Mouse (Mus musculus): ENCODE data around the gene Esr1.
"Not testable (repeated sequence)": the region's sequence is repeated elsewhere in the genome, so short reads cannot be mapped to it uniquely, and the experiment has no call there.

Gene Esr1

DNA sequence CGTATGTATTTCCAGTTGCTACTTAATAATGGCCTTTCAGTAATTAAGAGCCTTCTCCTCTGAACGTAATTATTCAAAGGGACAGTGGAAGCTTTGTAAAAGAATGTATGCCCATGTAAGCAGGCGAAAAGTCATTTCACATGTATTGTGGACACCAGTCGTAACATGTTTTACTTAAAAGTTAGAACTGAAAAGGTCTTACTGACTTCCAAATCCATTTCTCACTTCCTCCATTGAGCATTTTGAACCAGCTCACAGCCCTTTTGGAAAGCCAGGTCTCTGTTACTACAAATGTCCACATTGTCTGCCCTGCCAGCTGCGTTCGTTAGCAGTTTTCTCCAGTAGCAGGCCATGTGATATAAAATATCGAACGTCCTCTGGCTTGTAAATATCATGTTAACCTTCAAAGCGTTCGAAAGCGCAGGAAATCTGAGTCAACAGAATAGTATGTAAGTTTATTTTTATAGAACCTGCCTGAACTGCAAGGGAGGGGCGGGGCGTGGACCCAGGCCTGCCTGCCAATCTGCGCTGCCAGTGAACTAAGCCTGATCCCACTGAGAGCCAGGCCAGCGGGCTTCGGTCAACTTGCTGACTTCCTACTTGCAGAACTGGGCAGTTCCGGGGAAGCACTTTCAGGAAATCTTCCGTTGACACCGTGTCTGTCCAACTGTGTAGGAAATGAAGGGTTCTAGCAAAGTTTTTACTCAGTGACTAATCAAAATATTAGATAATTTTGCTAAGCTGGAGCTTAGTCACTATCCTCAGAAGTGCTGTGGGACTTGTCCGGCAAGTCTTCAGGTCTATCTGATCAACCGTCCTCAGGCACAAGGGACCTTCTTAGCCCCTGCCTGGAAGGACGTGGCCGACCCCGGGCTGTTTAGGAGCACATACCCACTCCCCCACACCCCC is 9.5 kb downstream of the Esr1 start:
- in situ Hi-C loops (cut with MboI, MseI) = no loop called here

DNA sequence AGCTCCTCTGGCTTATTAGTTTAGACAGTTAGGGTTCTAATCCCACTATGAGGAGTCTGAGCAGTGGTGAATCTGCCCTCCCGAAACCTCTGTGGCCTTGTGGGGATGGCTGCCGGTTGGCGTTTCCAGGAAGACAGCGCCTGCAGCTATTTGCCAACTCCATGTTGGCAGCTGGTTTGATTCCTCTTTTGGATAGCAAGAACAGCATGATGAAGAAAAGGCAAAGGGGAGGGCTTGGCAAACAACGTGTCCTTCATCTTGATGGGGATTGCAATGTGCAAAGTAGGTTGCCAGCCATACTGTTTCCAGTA is 10.1 kb downstream of the Esr1 start:
- in situ Hi-C loops (cut with MboI, MseI) = no loop called here

DNA sequence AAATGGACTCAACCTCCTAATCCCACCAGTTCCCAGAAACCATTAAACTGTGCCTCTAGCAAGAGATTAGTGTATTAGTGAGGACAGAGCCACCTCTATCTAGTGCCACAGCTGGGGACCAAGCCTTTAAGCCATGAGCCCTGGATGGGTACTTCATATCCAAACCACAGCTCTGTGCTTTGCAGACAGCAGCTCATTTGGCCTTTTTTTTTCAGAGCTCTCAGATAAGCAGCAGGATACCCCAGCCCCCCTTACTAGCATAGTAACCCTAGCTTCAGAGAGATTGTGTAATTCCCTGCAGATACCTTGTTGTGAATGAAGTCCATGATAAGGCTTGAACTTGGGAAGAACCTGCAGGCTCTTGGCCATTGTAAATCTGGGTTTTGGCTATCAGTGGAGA is 11.9 kb downstream of the Esr1 start:
- in situ Hi-C loops (cut with MboI, MseI) = no loop called here

DNA sequence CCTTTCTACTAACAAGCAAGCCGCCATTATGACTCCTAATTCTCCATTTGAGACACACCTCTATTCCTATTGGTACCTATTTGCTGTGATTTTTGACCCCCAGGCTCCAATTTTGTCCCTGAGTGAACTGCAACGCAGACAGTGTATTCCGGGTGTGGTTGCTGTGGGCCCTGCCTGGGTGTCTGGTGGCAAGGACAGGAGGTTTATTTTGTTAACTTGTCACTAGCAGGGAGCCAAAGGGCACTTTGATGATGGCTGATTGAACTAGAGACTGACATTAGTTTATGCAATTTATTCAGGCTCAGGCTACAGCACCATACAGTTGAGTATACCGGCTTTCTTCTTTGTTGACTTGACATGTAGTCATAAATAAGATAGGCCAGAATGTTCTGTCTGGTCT is 13.2 kb downstream of the Esr1 start:
- in situ Hi-C loops (cut with MboI, MseI) = no loop called here

DNA sequence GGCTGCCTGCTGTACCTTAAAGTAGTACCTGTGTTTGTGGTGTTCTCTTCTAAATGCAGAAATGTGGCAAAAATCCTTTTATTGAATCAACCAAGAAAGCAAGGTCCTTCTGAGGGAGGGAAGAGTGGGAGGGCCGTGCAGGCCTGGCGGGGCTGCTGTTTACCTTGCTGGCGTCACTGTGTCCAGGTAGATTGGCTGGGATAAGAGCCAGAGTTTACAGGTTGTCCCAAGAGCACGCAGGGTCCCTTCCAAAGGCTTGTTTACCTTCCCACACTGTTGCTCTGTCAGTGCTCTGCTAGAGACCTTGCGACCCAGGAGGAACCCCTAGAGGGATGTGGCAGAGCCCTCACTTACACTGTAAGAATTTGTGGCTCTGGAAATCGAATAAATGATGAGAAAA is 13.9 kb downstream of the Esr1 start:
- in situ Hi-C loops (cut with MboI, MseI) = no loop called here

DNA sequence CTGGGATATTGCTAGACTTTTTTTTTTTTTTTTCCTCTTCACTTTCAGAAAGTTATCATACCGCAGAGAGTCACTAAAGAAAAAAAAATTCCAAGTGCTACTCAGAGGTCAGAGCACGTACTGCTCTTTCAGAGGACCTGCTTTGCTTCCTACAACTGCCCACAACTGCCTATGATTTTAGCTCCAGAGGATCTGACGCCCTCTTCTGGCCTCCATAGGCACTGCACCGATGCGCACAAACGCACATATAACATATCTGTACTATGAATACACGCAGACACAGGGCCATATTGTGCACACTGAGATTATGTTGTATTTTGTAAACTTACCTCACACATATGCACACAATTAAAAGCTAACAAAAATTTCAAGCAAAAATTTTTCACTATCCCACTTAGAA is 15.0 kb downstream of the Esr1 start:
- in situ Hi-C loops (cut with MboI, MseI) = no loop called here

DNA sequence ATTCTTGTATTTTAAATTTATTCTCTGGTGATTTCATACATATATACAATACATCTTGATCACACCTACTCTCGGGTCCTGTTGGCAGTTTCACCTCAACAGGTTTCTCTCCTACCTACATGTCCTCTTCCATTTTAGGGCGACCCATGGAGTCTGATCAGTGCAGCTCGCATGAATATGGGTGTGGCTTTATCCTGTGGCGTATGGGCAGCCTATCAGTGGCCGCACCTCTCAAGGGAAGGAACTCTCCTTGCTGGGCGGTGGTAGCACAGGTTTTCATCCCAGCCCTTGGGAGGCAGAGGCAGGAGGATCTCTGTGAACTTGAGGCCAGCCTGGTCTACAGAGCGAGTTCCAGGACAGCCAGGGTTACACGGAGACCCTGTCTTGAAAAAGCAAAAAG is 15.6 kb downstream of the Esr1 start:
- in situ Hi-C loops (cut with MboI, MseI) = no loop called here

DNA sequence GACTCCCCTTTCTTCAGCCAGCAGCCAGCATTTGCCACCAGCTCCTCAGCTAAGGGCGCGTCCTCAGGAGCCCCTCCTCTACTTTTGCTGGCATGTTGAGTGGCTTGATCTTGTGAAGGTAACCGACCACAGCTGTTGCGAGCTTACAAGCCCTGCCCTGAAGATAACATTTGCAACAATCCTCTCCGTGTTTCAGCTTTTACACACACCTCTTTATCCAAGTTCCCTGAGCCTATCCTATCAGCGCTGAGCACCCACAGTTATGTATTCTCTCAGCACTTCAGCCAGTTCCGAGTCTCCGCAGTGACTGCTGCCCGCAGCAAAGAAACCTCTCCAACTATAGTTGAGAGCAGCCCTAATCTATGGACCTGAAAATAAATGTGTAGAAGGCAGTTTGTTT is 16.0 kb downstream of the Esr1 start:
- in situ Hi-C loops (cut with MboI, MseI) = no loop called here

DNA sequence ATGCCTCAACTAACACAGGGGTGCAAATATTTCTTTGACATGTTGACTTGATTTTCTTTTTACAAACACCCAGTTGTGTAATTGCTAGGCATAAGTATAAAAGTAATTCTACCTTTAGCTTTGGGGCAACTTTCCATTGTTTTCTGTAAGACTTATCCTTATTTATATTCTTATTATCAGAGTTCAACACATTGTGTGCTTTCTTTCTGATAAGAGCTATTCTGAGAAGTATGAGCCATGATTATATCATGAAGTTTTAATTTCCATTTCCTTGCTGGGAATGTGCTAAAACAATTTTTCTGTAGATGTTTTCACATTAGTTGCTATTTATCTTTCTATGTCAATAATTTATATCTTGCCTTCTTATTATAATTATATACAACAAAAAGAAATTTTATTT is 17.9 kb downstream of the Esr1 start:
- in situ Hi-C loops (cut with MboI, MseI) = no loop called here

DNA sequence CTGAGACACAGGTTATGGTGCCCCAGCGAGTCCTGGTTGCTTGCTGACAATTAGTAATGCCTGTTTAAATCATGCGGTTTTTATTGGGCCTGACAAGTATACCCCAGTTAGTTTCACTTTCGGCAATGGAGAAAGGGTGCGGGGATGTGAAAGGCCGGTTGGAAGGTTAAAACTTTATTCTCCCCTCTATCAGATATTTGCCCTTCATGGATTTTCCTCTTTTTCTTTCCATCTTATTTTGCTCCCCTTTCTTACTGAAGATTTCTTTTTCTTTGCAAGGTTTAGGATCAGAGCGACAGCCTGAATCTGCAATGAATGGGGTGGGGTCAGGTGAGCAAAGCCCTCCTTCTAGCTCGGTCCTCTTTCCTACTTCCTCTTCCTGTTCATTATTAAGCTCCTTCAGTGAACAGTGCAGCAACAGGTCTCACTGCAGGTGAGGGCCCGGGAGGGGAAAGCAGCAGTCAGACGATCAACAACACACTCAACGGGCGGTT is 20.9 kb downstream of the Esr1 start:
- in situ Hi-C loops (cut with MboI, MseI) = no loop called here

DNA sequence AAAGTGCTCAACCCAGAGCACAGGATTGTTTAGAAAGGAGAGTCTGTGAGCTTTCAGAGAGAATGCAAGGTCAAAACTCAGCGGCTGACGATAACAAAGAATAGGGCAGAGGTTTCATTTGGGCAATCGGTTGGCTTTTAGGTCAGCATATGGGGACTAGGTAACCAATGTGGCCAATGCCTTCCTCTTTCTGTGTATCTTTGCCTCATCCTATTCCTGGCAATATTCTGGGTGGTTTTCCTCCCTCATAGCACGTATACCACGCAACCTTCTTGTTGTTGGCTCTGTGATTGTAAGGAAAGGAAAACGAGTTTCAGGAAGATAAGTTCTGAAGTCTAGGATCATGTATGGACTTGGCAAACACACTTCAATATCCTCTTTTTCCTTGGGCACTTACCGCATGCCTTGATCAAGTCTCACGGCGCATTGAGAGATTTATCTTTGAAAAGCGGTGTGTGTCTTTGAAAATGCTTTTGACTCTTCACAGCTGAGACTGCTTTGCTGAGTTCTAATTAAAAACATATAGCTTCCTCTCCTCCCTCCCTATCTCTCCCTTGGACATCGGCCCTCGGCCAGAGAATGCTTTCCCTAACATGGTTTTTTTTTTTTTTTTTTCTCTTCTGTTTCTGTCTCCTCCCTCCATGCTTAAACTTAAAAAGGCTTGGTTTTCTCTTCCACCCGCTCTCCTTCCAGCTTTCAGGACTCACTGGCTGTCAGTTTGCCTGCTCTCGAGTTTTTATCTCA is 22.1 kb downstream of the Esr1 start:
- in situ Hi-C loops (cut with MboI, MseI) = no loop called here

DNA sequence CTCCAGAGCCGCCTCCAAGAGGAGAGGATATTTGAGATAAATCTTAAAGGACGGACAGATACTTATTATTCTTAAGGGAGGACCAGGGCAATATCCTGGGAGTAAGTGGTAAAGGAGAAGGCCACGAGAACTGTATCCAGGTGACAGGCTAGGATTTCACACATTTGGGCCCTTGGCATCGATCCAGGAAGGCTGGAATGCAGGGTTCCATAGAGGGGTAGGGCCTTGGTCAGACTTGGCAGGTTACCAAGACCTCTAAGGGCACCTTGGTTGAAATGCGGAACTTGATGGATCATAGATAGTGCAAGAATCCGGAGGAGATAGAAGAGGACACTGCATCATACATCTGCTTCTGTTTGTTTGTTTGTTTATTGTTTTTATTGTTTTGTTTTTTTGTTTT is 24.3 kb downstream of the Esr1 start:
- in situ Hi-C loops (cut with MboI, MseI) = no loop called here

DNA sequence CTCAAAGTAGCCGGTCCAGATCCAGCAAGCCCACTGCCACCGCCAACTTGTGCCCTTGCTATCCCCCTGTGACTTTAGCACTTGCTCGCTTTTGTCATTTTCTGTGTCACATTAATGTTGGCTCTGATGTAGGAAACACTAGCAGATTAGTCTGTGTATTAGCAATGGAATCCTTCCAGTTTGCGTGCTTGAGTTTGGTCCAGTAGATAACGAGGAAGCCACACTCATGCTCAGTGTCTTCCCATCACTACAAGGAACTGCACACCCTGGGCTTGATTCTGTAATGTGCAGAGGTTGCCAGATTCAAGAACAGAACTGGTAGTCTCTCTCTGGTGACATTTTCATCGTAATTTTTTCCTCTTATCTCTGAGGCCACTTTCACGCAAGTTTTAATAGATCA is 34.7 kb downstream of the Esr1 start:
- in situ Hi-C loops (cut with MboI, MseI) = no loop called here

DNA sequence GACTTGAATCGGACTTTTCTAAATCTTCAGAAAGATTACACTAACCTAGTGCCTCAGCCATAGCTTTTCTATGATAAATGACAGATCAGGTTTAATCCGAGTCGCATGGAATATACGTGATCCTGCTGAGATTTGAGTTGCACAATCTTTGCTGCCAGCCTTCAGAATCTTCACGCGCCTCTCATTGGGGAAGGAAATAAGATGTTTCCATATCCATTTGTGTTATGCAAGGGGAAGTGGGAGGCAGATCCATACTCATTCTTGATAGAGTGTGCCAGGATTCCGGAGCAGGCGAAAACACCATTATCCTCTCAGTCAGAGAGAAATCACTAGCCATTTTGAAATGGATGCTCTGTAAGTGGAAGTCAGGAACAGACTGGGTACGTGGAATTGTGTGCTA is 35.5 kb downstream of the Esr1 start:
- in situ Hi-C loops (cut with MboI, MseI) = no loop called here

DNA sequence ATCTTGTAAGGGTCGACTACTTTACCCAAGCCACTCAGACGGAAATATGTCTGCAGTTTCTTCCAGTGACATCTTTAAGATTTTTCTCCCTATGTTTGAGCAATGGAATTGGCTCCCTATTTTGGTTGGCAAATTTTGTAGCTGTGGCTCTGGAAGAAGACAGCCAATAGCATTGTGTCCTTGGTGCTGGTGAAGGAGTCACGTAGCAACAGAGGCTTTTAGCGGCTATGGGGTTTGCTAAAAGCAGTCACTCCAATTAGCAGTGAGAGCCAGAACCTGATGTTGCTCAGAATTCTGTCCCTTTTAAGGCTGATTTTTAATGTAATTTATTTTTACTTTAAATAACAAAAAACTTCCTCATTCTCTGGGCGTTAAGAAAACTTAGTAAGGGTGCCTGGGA is 54.0 kb downstream of the Esr1 start:
- in situ Hi-C loops (cut with MboI, MseI) = no loop called here

DNA sequence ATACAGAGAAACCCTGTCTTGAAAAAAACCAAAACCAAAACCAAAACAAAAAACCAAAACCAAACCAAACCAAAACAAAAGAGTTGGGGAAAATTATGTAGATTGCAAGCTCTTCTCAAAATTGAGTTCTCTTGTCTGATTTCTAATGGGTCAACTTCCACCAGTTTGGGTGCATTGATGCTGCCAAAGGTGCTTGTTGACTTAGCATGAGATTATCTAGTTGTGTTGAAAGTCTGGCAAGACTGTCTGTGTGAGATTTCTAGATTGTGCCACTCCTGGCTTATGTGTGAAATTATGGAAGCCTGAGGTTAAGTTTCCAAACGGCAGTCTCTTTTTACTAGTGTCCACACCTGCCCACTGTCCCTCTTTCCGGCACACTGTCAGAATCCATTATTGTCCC is 55.6 kb downstream of the Esr1 start:
- in situ Hi-C loops (cut with MboI, MseI) = no loop called here

DNA sequence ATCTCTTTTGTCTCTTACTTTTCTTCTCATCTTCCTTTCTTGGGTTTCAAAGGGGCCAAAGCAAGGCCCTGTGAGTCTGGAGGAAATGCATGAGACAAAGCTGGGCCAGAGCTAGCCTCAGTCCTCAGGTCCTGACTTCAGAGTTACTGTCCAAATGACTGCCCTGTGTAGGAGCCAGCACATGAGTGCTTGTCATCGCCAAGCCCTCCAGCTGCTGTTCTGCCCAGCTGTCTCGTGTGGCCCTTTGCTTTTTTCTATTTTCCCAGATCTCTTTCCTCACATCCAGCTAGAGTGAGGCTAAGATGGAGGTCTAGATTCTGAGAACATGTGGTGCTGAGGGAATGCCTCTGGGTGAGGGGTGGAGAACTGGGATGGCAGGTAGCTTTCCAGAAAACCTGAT is 58.7 kb downstream of the Esr1 start:
- in situ Hi-C loops (cut with MboI, MseI) = no loop called here

DNA sequence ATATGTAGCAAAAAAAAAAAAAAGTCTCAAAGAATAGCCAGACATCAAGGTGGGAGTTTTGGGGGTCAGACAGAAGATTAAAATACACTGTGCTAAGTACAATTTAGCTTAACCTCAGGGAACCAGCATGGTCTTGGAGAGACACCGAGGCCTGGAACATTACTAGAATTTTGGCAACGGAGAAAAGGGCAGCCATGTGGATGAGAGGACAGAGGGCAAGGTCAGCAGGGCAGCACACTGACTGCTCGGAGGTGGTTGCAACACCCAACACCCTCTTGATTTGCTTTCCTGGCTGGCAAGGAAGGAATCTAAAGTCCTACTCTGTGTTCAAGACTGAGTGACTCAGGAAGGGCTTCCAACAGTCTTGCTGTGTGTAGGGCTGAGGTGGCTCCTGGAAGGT is 60.5 kb downstream of the Esr1 start:
- in situ Hi-C loops (cut with MboI, MseI) = no loop called here

DNA sequence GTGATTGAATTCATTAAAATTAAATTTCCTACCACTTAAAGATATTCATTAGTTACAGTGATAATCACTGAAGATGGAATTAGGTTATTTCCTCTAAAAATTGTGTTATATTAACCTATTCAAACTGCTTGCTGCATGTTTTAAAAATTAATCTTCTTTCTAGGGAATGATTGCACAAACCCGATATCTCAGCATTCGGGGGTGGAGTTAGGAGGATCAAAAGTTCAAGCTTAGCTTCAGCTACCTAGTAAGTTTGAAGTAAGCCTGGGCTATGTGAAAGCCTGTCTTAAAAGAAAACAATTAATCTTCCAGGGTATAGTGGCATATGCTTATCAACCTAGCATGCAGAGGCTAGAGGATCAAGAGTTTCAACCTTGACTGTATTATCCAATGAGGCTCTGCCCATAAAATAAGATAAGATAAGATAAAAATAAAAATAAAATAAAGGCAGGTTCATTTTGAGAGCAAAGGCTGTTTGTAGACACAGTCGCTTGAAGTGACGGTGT is 62.0 kb downstream of the Esr1 start:
- in situ Hi-C loops (cut with MboI, MseI) = no loop called here

DNA sequence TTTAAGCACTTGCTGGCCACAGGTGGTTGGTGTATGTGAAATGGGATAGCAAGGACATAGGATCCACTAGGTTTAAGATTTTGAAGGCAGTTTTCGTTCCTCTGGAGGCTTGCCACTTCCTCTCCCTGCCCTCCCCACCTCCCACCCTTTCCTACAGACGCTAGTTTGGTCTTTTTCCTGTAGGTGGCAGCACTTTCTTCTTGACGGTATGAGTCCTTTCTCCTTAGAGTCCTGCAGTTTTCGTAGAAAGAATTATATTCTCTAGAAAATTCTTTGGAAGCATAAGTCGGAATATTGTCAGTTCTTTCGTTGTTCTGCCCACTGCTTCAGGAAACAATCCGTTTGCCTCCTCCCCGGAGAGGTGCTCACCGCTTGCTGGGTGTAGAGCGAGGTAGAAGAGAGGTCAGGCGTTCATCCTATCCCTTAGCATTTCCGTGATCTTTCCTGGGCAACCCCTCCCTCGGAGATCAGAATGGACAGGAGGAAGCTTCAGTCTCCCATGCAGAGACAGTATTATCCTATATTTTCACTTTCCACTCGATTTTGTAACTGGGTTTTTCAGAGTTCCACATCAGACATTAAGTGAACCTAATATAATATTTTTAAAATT is 63.7 kb downstream of the Esr1 start:
- in situ Hi-C loops (cut with MboI, MseI) = not testable (repeated sequence)

DNA sequence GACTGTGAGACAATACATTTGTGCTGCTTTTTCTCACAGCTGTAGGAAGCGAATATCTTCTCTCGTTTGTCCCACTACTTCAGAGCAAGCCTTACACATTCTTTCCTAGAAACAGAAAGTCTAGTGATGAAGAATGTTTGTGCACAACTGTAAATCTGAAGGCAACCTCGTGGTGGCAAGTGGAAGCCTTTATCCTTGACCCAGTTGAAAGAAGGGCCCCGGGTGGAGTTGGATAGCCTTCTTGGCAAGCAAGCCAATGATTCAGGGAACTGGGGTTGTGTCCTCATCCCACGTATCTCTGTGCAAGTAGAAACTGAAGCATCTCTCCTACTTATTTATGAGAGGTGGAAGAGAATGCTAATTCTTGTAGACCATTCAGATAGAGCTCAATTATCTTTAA is 71.7 kb downstream of the Esr1 start:
- in situ Hi-C loops (cut with MboI, MseI) = no loop called here

DNA sequence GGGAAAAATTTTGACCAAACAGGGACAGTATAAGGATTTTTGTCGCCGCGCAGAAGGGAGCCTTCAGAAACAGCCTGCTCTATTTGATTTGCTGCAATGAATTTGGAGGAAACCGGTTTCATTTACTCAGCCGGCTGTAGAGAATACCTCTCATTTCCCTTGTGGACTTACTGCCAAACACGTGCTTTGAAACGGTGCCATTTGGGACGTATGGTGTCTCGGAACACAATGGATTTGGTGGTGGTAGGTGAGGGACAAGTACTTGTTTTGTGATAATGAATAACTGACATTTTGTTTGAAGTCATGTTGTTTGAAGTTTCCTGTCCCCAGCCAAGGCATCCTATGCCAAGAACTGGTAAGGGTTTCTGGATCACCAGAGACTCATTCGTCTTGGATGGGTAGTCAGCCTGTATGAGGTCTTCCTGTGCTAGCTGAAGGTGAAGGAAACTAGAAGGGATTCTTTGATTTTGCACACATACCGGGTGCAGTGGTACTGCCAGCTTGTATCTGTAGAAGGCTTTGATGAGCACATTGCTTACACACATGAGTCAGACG is 72.4 kb downstream of the Esr1 start:
- in situ Hi-C loops (cut with MboI, MseI) = no loop called here

All from regulatory T cell (primary cell).